Mouse (Mus musculus) ES-E14 (cell line): ENCODE results near the gene Pstpip1. TPM values are rescaled to one million over a fixed set of nuclear protein-coding genes. Genes with fewer than 3 reads are reported as not detected.

Experiments used
- DNase-seq: peaks from one replicate; pipeline ENCODE4 v3.0.0-alpha.2; 2013; ENCODE audit warnings: low read depth, low spot score
- H3K27ac ChIP-seq: 2 replicates; pipeline ENCODE4 v1.5.1; 2012; ENCODE audit warnings: low read depth, mild to moderate bottlenecking, low read length, moderate library complexity, mixed read lengths; ENCODE audit not compliant: poor library complexity, insufficient read depth, severe bottlenecking
- H3K36me3 ChIP-seq: 2 replicates; pipeline ENCODE4 v1.6.1; 2012; ENCODE audit warnings: mild to moderate bottlenecking, low read length, moderate library complexity, mixed read lengths; ENCODE audit not compliant: control insufficient read depth, poor library complexity, insufficient read depth, severe bottlenecking
- H3K4me1 ChIP-seq, 2 experiments: fragments of 150-350 bp in 1 of 2; sonication (generic) in 1 of 2; 2 replicates each; pipeline ENCODE4 v1.6.1; 2012; ENCODE audit warnings: low read length in 2 of 2, mild to moderate bottlenecking in 1 of 2, mixed read lengths in 1 of 2; ENCODE audit not compliant: control insufficient read depth in 2 of 2, insufficient read depth in 2 of 2, poor library complexity in 1 of 2
- H3K4me3 ChIP-seq, 2 experiments: fragments of 150-350 bp in 1 of 2; sonication (generic) in 1 of 2; 2 replicates each; pipeline ENCODE4 v1.5.1; 2012; ENCODE audit warnings: low read length in 2 of 2, low read depth in 1 of 2, mild to moderate bottlenecking in 1 of 2, mixed read lengths in 1 of 2; ENCODE audit not compliant: insufficient read depth in 1 of 2, poor library complexity in 1 of 2, severe bottlenecking in 1 of 2
- H3K9ac ChIP-seq: 2 replicates; pipeline ENCODE4 v1.6.1; 2012; ENCODE audit warnings: low read depth, mild to moderate bottlenecking, low read length, mixed read lengths; ENCODE audit not compliant: poor library complexity, insufficient read depth, severe bottlenecking
- H3K9me3 ChIP-seq: fragments of 150-350 bp; sonication (generic); 2 replicates; pipeline ENCODE4 v1.6.1; 2012; ENCODE audit warnings: low read depth, mild to moderate bottlenecking, low read length; ENCODE audit not compliant: control insufficient read depth, insufficient read depth
- CHD2 ChIP-seq: IDR thresholded peaks from 2 replicates; pipeline ENCODE4 v1.6.1; 2014; ENCODE audit warnings: mild to moderate bottlenecking, low read depth, low read length, inconsistent platforms
- HCFC1 ChIP-seq: IDR thresholded peaks from 2 replicates; pipeline ENCODE4 v1.6.1; 2012; ENCODE audit warnings: low read length, inconsistent platforms, borderline replicate concordance; ENCODE audit not compliant: insufficient read depth
- MAFK ChIP-seq: IDR thresholded peaks from 2 replicates; pipeline ENCODE4 v1.6.1; 2014; ENCODE audit warnings: mild to moderate bottlenecking, low read depth, low read length, inconsistent platforms; ENCODE audit not compliant: insufficient read depth
- ZC3H11A ChIP-seq: IDR thresholded peaks from 2 replicates; pipeline ENCODE4 v1.6.1; 2012; ENCODE audit warnings: low read depth, mild to moderate bottlenecking, inconsistent platforms, low read length, borderline replicate concordance
- ZNF384 ChIP-seq: IDR thresholded peaks from 2 replicates; pipeline ENCODE4 v1.6.1; 2012; ENCODE audit warnings: low read depth, low read length, inconsistent platforms
- in situ Hi-C, 2 experiments: fragments of 600-800 bp; cut with MboI; formaldehyde crosslinking; loops; one replicate each; pipeline ENCODE4 v1.15.1; 2025; ENCODE audit warnings: low sequenced_read_pairs in 2 of 2, inconsistent platforms in 1 of 2; ENCODE audit not compliant: unreplicated experiment in 2 of 2
- total RNA-seq: library from RNA; depleted of rRNA; stranded (reverse); fragments of 300-350 nt; gene quantifications from 2 replicates; pipeline ENCODE4 v1.2.3, GENCODE M21; 2012

Pstpip1 gene
- total RNA-seq, 1 experiment = 10.4 TPM

GRCm38 (mm10) chr9:56126453-56127173 lies 36.9 kb downstream of the Pstpip1 start:
- H3K9ac ChIP-seq = no peak overlapping the region
- no peak overlapping the region for H3K4me3 ChIP-seq
- TF ChIP-seq ZC3H11A = no peak
- no peak for TF ChIP-seq CHD2
- no peak for TF ChIP-seq HCFC1
- no peak for TF ChIP-seq MAFK
- no peak for TF ChIP-seq ZNF384
- no peak for DNase-seq
- H3K27ac ChIP-seq = no peak overlapping the region
- H3K36me3 ChIP-seq = no peaks in the 10 kb centered on the region; the same call in 1 of the 2 replicates
- peaks cover 0 to 18% of the 10 kb centered on the region in 2 experiments; a peak in 1 of 4 replicates for H3K4me1 ChIP-seq
- H3K9me3 ChIP-seq = no peaks in the 10 kb centered on the region
- in situ Hi-C loops = no loop called here

GRCm38 (mm10) chr9:56128331-56128730 lies 38.6 kb downstream of the Pstpip1 start:
- no peak for TF ChIP-seq CHD2
- TF ChIP-seq MAFK = peak; percentile 52; the same call in 1 of the 2 replicates
- TF ChIP-seq HCFC1 = no peak

GRCm38 (mm10) chr9:56129951-56130350 lies 40.2 kb downstream of the Pstpip1 start:
- peaks cover 6% of the 10 kb centered on the region; the same call in 1 of the 2 replicates for H3K36me3 ChIP-seq
- H3K9ac ChIP-seq = no peak overlapping the region
- peaks cover 0 to 9% of the 10 kb centered on the region in 2 experiments; a peak in 1 of 4 replicates for H3K4me1 ChIP-seq
- no peaks in the 10 kb centered on the region for H3K9me3 ChIP-seq
- no peak for TF ChIP-seq ZNF384
- TF ChIP-seq HCFC1 = no peak
- no peak for DNase-seq
- H3K27ac ChIP-seq = no peak overlapping the region
- no peak overlapping the region for H3K4me3 ChIP-seq
- in situ Hi-C loops = no loop called here

More at GRCm38 (mm10) chr9:56128331-56128730, 38.6 kb downstream of the Pstpip1 start:
- DNase-seq = no peak
- Histone ChIP-seq H3K4me3 (peak overlapping the region; percentile 26 to 30; a peak in 1 of 4 replicates), H3K27ac (no peak overlapping the region), H3K4me1 (peaks cover 0 to 18% of the 10 kb centered on the region in 2 experiments; a peak in 1 of 4 replicates), H3K9ac (peak overlapping the region; percentile 34), H3K9me3 (no peaks in the 10 kb centered on the region), H3K36me3 (peaks cover 6% of the 10 kb centered on the region; the same call in 1 of the 2 replicates)
- in situ Hi-C loops = no loop called here

GRCm38 (mm10) chr9:56130536-56130935 lies 40.8 kb downstream of the Pstpip1 start:
- no peak for DNase-seq
- Histone ChIP-seq H3K27ac (no peak overlapping the region), H3K9me3 (no peaks in the 10 kb centered on the region), H3K4me1 (peaks cover 0 to 6% of the 10 kb centered on the region in 2 experiments; a peak in 1 of 4 replicates), H3K9ac (no peak overlapping the region), H3K36me3 (peaks cover 6% of the 10 kb centered on the region; the same call in 1 of the 2 replicates), H3K4me3 (no peak overlapping the region)
- in situ Hi-C loops = no loop called here
- no peak for TF ChIP-seq MAFK
- no peak for TF ChIP-seq ZNF384
